Mouse (Mus musculus) spleen, adult 18-20 months (tissue): ENCODE measurements around the gene Gm10147.
"Not testable (repeated sequence)": the region's sequence is repeated elsewhere in the genome, so short reads cannot be mapped to it uniquely, and the experiment has no call there.

ENCODE experiments used
- DNase-seq, 2 experiments: peaks; one replicate each; pipeline ENCODE4 v3.0.0; 2022; ENCODE audit warnings: mixed read lengths in 2 of 2

Gm10147 gene

GRCm38 (mm10) chrX:28607742-28608141 is at the start of gene Gm10147:
Gene Gm10147 (minus strand): TSS chrX:28607842.
- DNase-seq: not testable (repeated sequence)
